In genomic region chr13:34575997-34576314, GRCm38 (mm10) we compare ENCODE assay signal across 9 mouse cellular contexts.
DNase-seq lines count a peak whose midpoint lies in the region; ATAC-seq lines count a peak whose summit lies in the region.
"Had no signal": no experiment of that assay in that cellular context is flagged by ENCODE, and none has a peak within 500 bp of the region (broad histone marks: within the 10 kb centered on the region; RNA-seq: fewer than 3 reads in every experiment).

No protein-coding gene starts in this region.

- H3K36me3 ChIP-seq in embryonic facial prominence, embryonic 14.5 days (ENCODE audit: control insufficient read depth, insufficient read depth, low read length) = no peaks in the 10 kb centered on the region
- no peaks in the 10 kb centered on the region for H3K36me3 ChIP-seq in neural tube, embryonic 13.5 days
- no peaks in the 10 kb centered on the region for H3K36me3 ChIP-seq in intestine, embryonic 16.5 days (ENCODE audit: control insufficient read depth, insufficient read depth, low read length)

- no peak overlapping the region for H3K4me2 ChIP-seq in embryonic facial prominence, embryonic 14.5 days (ENCODE audit: low read depth, low read length)
- no peak overlapping the region for H3K4me2 ChIP-seq in neural tube, embryonic 13.5 days
- H3K4me2 ChIP-seq in intestine, embryonic 16.5 days (ENCODE audit: low read depth, low read length) = no peak overlapping the region

- H3K27me3 ChIP-seq in embryonic facial prominence, embryonic 14.5 days (replicated peaks; ENCODE audit: control insufficient read depth, insufficient read depth, low read length) = no peaks in the 10 kb centered on the region
- H3K27me3 ChIP-seq in neural tube, embryonic 13.5 days = no peaks in the 10 kb centered on the region
- no peaks in the 10 kb centered on the region for H3K27me3 ChIP-seq in intestine, embryonic 16.5 days (replicated peaks; ENCODE audit: control insufficient read depth, insufficient read depth, low read length)

- no peaks in the 10 kb centered on the region for H3K9me3 ChIP-seq in embryonic facial prominence, embryonic 14.5 days (ENCODE audit: control insufficient read depth, low read length)
- no peaks in the 10 kb centered on the region for H3K9me3 ChIP-seq in neural tube, embryonic 13.5 days
- H3K9me3 ChIP-seq in intestine, embryonic 16.5 days (ENCODE audit: control insufficient read depth, low read length) = no peaks in the 10 kb centered on the region

- no peak for ATAC-seq in embryonic facial prominence, embryonic 14.5 days (ENCODE audit: low read depth)
- ATAC-seq in neural tube, embryonic 13.5 days (ENCODE audit: low read depth) = peak; percentile 94
- no peak for ATAC-seq in intestine, embryonic 16.5 days

- H3K4me1 ChIP-seq in embryonic facial prominence, embryonic 14.5 days (ENCODE audit: control insufficient read depth, insufficient read depth, low read length) = no peaks in the 10 kb centered on the region
- H3K4me1 ChIP-seq in neural tube, embryonic 13.5 days (replicated peaks) = peaks cover 13% of the 10 kb centered on the region
- no peaks in the 10 kb centered on the region for H3K4me1 ChIP-seq in intestine, embryonic 16.5 days (ENCODE audit: control insufficient read depth, insufficient read depth, low read length)

- H3K27ac ChIP-seq in embryonic facial prominence, embryonic 14.5 days (replicated peaks; ENCODE audit: low read depth, low read length) = no peak overlapping the region
- peak overlapping the region; percentile 79 for H3K27ac ChIP-seq in neural tube, embryonic 13.5 days (replicated peaks)
- H3K27ac ChIP-seq in intestine, embryonic 16.5 days (ENCODE audit: low read length) = no peak overlapping the region

- WGBS in embryonic facial prominence, embryonic 14.5 days = 26% methylated on average over 1 of the region's 1 CpGs
- WGBS in neural tube, embryonic 13.5 days = 13% methylated on average over 1 of the region's 1 CpGs
- WGBS in intestine, embryonic 16.5 days = 37% methylated on average over 1 of the region's 1 CpGs

- no peak overlapping the region for H3K9ac ChIP-seq in embryonic facial prominence, embryonic 14.5 days (ENCODE audit: low read depth, low read length)
- no peak overlapping the region for H3K9ac ChIP-seq in neural tube, embryonic 13.5 days
- no peak overlapping the region for H3K9ac ChIP-seq in intestine, embryonic 16.5 days (ENCODE audit: low read depth, low read length)

- H3K4me3 ChIP-seq in embryonic facial prominence, embryonic 14.5 days (ENCODE audit: low read depth, low read length) = no peak overlapping the region
- no peak overlapping the region for H3K4me3 ChIP-seq in neural tube, embryonic 13.5 days
- no peak overlapping the region for H3K4me3 ChIP-seq in intestine, embryonic 16.5 days (ENCODE audit: low read length)
- H3K4me3 ChIP-seq: erythroblast, embryonic 14.5 days had no signal

- peak; percentile 58 for DNase-seq in R1 (ENCODE audit: low read depth, low spot score)
- DNase-seq in embryonic facial prominence, embryonic 14.5 days (ENCODE audit: low spot score) = peak; percentile 67
- peak; percentile 41 to 54 for DNase-seq in layer of hippocampus, adult 8-10 months (ENCODE audit: low spot score in 2 of 2)
- no peak for DNase-seq in spleen, postnatal 4 days (ENCODE audit: low spot score in 2 of 2)
- DNase-seq in kidney, adult 18-20 months = no peak
- DNase-seq: kidney, adult 2 months had no signal

Comparison
In these comparisons a context has a peak if more than half of its experiments do, and no peak if none do; other contexts are left out.
1. DNase-seq: peak in R1 (single experiment), embryonic facial prominence, embryonic 14.5 days (single experiment) and layer of hippocampus, adult 8-10 months (2 of 2); none in spleen, postnatal 4 days (0 of 2) and kidney, adult 18-20 months (single experiment).